Mouse (Mus musculus) cerebral cortex, adult 2 months (tissue): ENCODE results near the gene Per2.

Experiments
- WGBS: fragments of 180-500 bp; shearing (Covaris S2); methylation state at CpG from one replicate; pipeline ENCODE4 v1.1.7; 2018; 5-methylcytosine and 5-hydroxymethylcytosine counted together

Gene Per2

GRCm38 (mm10) chr1:91434905-91435304, 24.2 kb downstream of the Per2 start:
- whole genome bisulfite sequencing, result 95% methylated on average over 8 of the region's 8 CpGs

- 82% methylated on average over 7 of the region's 7 CpGs for WGBS
These were observed 28.4 kb downstream of the Per2 start for GRCm38 (mm10) chr1:91430761-91431160.

DNA sequence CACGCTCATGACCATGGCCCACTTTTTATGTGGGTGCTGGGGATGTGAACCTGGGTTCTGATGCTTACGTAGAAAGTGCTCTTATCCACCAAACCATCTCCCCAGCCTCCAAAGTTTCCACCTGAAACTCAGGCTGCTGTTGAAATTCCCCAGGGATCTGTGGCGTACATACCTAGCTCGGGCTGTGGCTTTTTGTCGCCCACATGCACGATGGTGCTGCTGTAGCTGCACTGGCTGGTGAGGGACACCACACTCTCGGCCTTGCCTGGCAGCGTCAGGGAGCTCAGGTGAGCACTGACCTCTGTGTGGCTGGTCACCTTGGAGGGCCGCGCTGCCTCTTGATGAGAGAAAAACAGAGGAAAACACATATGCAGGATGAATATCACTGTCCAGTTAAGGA, 29.9 kb downstream of the Per2 start:
- WGBS, result 94% methylated on average over 10 of the region's 10 CpGs

GRCm38 (mm10) chr1:91428614-91429013, 30.5 kb downstream of the Per2 start:
- WGBS, result 22% methylated on average over 4 of the region's 4 CpGs

- 78% methylated on average over 9 of the region's 9 CpGs for WGBS
These were observed 32.7 kb downstream of the Per2 start for GRCm38 (mm10) chr1:91426397-91426796.

DNA sequence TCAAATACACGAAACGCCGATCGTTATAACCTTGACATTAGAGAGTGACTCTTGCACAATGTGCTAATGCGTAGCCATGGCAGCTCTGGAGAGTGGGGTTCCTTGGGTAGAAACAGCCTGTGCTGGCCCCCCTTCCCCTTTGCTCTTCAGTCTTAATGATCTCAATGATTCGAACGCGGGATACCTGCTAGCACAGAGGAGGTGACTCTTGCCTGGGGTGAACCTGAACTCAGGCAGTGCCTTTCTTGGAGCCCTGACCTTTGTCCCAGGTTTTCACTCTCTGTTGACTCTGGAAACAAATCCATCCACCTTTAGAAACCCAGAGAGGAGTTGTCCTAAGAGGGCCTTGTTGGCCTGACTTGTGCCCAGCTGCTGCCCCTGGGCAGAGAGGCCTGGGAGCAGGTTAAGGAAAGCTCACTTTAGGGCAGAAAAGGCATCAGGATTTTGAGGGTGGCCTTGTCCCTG, 38.5 kb downstream of the Per2 start:
- 93% methylated on average over 8 of the region's 8 CpGs for WGBS

DNA sequence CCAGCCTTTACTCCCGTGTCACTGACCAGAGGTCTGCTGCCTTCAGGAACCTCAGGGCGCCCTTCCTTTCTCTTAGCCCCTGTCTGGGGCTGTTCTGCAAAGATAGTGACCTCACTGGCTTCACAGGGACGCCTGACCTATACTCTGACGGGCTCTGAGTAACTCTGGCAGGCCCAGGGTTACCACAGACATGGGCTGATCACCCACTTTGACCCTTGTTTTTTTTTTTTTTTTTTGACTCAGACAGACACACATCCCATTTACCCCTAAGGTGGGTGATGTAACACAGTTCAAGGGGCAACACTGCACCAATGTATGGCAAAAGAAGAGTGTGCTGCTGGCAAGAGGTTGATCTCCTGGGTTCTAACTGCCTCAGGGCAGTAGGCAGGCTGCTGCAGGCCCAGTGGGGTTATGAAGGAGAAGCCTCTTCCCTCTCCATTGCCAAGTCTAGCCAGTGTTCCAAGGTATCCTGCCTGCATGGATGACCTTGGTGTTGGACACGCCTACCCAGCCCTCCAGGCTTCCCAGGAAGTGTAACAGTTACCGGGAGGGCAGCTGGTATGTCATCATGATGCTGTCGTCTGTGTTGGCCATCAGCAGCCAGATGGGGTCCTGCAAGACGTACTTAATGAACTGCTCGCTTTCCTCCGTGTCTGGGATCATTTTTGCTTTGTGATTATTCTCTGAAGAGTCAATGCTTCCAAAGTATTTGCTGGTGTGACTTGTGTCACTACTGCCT, 39.1 kb downstream of the Per2 start:
- 82% methylated on average over 10 of the region's 10 CpGs for WGBS

DNA sequence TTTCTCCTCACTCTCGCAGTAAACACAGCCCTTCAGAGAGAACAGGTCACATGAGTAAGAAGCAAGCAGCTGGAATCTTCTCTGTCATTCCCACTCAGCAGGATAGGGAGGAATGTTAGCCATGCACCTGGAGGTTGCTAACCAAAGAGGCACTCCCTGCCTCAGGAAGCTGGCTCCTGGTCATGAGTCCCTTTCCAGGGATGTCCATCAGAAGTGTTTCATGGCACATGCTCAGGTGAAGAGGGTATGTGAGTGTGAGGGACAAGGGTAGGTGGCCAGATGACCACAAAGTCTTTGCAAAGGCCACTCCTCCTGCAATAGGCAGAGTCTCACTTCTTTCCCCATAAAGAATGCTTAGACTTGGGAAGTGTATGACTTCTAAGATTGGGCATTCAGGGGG, 41.1 kb downstream of the Per2 start:
- WGBS, result 65% methylated on average over 1 of the region's 1 CpGs

DNA sequence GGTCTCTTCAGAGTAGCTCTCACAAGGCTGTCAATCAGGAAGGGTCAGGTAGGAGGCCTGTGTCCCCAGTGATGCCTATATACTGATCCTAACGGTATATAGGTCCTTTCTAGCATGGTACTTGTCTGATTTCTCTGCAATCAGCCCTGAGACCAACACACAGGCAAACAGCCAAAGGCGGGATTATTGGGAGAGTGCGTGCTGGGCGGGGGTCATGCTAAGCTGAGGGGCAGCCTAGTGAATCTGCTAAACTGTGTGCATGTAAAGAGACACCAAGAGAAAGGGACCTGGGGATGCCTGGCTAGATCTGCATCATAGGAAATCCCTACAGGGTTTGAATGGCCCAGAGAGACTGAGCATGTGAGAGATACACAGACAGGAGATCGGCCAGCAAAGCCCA, 43.8 kb downstream of the Per2 start:
- 79% methylated on average over 5 of the region's 5 CpGs for WGBS

- WGBS, result 79% methylated on average over 4 of the region's 4 CpGs
These were observed 44.2 kb downstream of the Per2 start for GRCm38 (mm10) chr1:91414903-91415302.

GRCm38 (mm10) chr1:91413898-91414594, 45.1 kb downstream of the Per2 start, which contains the start of gene Hes6:
Gene Hes6, minus strand, starts transcription at chr1:91414038.
- 2% methylated on average over 39 of the region's 39 CpGs for WGBS

- whole genome bisulfite sequencing, result under 1% methylated on average over 14 of the region's 14 CpGs
These were observed 45.6 kb downstream of the Per2 start for GRCm38 (mm10) chr1:91413536-91413897.

DNA sequence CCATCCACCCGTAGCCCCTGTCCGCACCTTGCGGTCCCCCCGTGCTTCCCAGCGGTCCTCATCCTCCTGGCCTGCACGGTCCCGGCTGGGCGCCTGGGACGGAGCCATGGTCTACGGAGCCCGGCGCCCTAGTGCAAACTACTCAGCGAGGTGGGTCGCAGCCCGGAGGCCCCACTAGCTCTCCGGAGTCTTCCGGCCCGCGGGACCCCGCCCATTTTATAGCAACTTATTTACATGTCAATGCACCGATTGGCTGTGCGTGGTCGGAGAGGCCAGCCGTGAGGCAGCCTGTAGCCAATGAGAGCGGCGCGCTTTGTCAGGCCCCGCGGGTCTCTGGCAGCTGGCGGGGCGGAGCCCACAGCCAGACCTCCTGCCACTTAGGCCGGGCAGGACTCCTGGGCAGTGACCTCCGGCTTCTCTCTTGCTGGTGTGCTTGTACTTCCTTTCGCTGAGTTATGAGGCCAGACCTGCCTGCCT, 46.1 kb downstream of the Per2 start:
- under 1% methylated on average over 34 of the region's 34 CpGs for WGBS

DNA sequence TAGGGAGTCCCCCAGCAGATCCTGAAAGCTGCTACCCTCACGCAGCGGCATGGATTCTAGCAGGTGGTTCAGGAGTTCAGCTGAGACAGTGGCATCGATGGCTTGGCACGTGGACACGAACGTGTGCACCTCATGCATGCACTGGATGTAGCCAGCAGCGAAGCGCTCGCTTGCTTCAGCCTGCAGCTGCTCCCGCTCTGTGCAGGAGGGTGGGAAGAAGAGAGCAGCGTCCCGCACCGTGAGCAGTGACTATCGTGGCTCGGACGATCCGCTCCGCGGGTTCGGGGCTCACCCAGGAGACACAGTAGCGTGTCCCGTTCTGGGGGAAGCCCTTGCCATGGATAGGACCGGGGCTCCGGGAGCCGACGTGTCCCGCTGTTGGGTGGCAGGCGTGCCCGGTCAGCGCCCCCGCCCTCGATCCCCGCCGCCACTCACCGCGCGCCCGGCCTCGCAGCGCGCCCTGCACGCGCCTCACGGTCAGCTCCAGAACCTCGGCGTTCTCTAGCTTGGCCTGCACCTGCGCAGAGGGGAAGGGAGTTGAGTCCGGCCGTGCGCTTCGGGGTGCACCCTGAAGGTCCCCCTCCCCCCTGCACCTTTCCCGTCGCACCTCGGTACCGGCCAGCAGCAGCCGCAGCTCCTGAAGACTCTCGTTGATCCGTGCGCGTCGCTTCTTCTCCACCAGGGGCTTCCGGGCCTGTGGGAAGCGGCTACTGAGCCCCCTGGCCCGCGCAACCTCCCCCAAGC, 46.7 kb downstream of the Per2 start:
- 4% methylated on average over 65 of the region's 65 CpGs for WGBS

DNA sequence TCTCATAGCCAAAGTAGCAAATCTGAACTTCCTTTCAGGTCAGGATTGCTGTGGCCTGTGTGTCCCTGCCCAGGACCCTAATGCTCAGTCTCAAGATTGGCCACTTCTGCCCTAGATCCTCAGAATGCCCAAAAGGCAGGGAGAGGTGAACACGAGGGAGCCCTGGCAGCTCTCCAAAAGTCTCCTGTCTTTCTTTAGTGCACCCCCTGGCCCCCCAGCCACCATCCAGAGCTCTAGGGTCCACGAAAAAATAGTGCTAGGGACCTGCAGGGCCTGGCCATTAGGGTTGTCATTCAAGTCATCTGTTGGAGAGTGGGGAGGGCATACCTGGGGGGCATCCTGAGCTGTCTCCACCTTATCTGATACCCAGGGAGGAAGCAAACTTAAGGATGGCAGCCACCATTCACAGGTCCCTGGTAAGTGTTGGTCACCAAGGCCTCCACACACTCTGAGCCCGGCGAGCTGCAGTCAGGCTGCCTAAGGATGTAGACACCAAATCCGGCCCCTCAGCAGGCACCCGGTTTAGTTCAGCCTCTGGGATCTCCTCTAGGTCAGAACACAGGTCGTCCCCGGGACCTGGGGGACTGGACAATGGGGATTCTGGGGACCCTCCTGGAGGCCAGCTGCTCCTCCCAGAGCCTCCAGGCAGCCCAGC, 47.4 kb downstream of the Per2 start:
- WGBS, result 66% methylated on average over 8 of the region's 8 CpGs

DNA sequence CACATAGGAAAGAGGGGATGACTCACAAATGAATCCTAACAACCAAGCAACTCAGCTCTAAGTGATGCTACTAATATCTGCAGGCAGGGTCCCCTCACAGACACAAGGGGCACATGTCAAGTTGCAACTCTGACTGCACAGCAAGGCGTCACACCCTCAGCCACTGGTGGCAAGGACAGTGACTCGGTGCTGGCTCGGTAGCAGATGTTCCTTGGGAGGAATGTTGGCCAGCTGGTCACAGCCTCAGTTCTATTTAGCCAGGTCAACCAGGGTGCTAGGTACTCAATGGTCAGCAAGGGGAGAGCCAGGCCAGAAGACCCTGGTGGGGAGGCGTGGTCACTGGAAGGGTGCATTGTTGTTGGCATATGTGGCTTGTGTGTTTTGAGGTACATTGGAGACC, 51.3 kb downstream of the Per2 start:
- 90% methylated on average over 4 of the region's 4 CpGs for WGBS

- WGBS, result 41% methylated on average over 23 of the region's 23 CpGs
These were observed 53.5 kb downstream of the Per2 start for GRCm38 (mm10) chr1:91405406-91406169.

- 35% methylated on average over 1 of the region's 1 CpGs for WGBS
These were observed 54.1 kb downstream of the Per2 start for GRCm38 (mm10) chr1:91404976-91405375.

- under 1% methylated on average over 85 of the region's 91 CpGs for WGBS
These were observed 60.7 kb downstream of the Per2 start, which contains the start of gene Ilkap for GRCm38 (mm10) chr1:91398260-91399062. Gene Ilkap, minus strand, starts transcription at chr1:91398815.

DNA sequence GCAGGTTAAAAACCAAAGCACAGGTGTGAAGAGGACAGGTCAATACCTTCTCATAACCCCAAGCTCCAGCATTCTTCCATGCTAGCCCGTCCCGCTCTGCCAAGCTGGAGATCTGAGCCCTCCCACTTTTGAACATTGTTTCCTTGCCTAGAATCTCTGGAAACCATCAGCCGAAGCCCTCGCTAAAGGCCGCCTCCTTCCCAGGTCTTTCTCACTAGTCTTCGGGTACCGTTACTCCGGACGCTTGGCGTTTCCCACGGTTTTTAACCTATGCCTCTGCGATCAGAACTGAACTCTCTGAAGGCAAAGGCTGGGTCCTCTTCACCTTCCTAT, 61.2 kb downstream of the Per2 start:
- WGBS, result under 1% methylated on average over 12 of the region's 12 CpGs
